Mouse (Mus musculus) heart, embryonic 14.5 days (tissue): ENCODE measurements around the gene Col25a1. TPM values are rescaled to one million over a fixed set of nuclear protein-coding genes. Genes with fewer than 3 reads are reported as not detected.

Experiments
- ATAC-seq: fragments of 200-750 bp; cut with Nextera tagmentation; 2 replicates; pipeline ENCODE4 v1.8.0; 2017; ENCODE audit warnings: low read depth, moderate TSS enrichment; ENCODE audit not compliant: insufficient number of reproducible peaks, insufficient read depth, low FRiP score
- H3K27ac ChIP-seq, 2 experiments: fragments of 200-500 bp in 1 of 2; fragments of 300-500 bp in 1 of 2; sonication (generic) in 1 of 2; replicated peaks in 1 of 2; 2 replicates each; pipeline ENCODE4 v1.5.1; 2012 to 2014; ENCODE audit warnings: low read depth in 2 of 2, low read length in 2 of 2, control low read depth in 1 of 2, mild to moderate bottlenecking in 1 of 2, mixed read lengths in 1 of 2; ENCODE audit not compliant: control insufficient read depth in 1 of 2, insufficient read depth in 1 of 2
- H3K27me3 ChIP-seq: fragments of 300-500 bp; sonication (generic); 2 replicates; pipeline ENCODE4 v1.6.1; 2014; ENCODE audit warnings: mild to moderate bottlenecking, low read length, control low read depth; ENCODE audit not compliant: control insufficient read depth, insufficient read depth
- H3K36me3 ChIP-seq: fragments of 300-500 bp; sonication (generic); 2 replicates; pipeline ENCODE4 v1.6.1; 2014; ENCODE audit warnings: mild to moderate bottlenecking, control low read depth, low read length, mixed read lengths; ENCODE audit not compliant: control insufficient read depth, insufficient read depth
- H3K4me1 ChIP-seq, 2 experiments: fragments of 200-500 bp in 1 of 2; fragments of 300-500 bp in 1 of 2; sonication (generic) in 1 of 2; 2 replicates each; pipeline ENCODE4 v1.6.1; 2012 to 2014; ENCODE audit warnings: low read length in 2 of 2, control low read depth in 1 of 2, mixed read lengths in 1 of 2; ENCODE audit not compliant: control insufficient read depth in 2 of 2, insufficient read depth in 2 of 2
- H3K4me2 ChIP-seq: fragments of 300-500 bp; sonication (generic); 2 replicates; pipeline ENCODE4 v1.6.1; 2014; ENCODE audit warnings: mild to moderate bottlenecking, low read length
- H3K4me3 ChIP-seq, 2 experiments: fragments of 200-500 bp in 1 of 2; fragments of 300-500 bp in 1 of 2; sonication (generic) in 1 of 2; 2 replicates each; pipeline ENCODE4 v1.5.1; 2012 to 2014; ENCODE audit warnings: low read length in 2 of 2, mild to moderate bottlenecking in 2 of 2, control low read depth in 1 of 2, low read depth in 1 of 2, moderate library complexity in 1 of 2; ENCODE audit not compliant: control insufficient read depth in 1 of 2, insufficient read depth in 1 of 2
- H3K9ac ChIP-seq: fragments of 300-500 bp; sonication (generic); 2 replicates; pipeline ENCODE4 v1.6.1; 2014; ENCODE audit warnings: mild to moderate bottlenecking, low read length
- H3K9me3 ChIP-seq: fragments of 300-500 bp; sonication (generic); 2 replicates; pipeline ENCODE4 v1.6.1; 2016; ENCODE audit warnings: low read length, control low read depth; ENCODE audit not compliant: control insufficient read depth
- WGBS: fragments of 180-500 bp; shearing (Covaris S2); extraction: QIAGEN DNeasy Blood & Tissue Kit; methylation state at CpG from one replicate; pipeline ENCODE4 v1.1.7; 2014; 5-methylcytosine and 5-hydroxymethylcytosine counted together
- polyA plus RNA-seq: library from polyadenylated mRNA; unstranded; fragments of >200 nt; fragmentation: Nextera tagmentation; extraction: Ambion mirVana; gene quantifications from 2 replicates; pipeline ENCODE4 v1.2.1, GENCODE M21; 2014

Gene Col25a1
- polyA plus RNA-seq, 1 experiment from 2014 or later: 2.3 TPM

- Histone ChIP-seq H3K36me3 (no peaks in the 10 kb centered on the region), H3K4me2 (no peak overlapping the region), H3K4me3 (no peak overlapping the region), H3K27ac (no peak overlapping the region), H3K4me1 (no peaks in the 10 kb centered on the region), H3K9me3 (no peaks in the 10 kb centered on the region), H3K9ac (no peak overlapping the region), H3K27me3 (no peaks in the 10 kb centered on the region)
- no peak for ATAC-seq
- 33% methylated on average over 5 of the region's 5 CpGs for WGBS
Observed at GRCm38 (mm10) chr3:130095160-130095781, 36.0 kb upstream of the Col25a1 start.

DNA sequence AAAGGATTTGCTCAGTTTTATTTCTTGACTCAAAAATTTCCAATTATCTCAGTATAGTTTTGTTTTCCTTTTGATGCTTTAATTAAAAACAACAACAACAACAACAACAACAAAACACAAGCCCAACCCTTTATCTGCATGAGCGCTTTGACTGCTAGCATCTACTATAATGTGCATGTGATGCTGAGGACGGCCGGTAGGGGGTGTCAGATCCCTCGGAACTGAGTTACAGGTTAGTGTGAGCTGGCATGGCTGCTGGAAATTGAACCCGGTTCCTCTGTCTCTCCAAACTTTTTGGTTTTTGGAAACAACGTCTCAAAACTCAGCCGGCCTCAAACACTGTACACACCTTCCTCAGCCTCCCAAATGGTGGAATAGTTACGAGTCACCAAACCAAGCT, 27.8 kb upstream of the Col25a1 start:
- 74% methylated on average over 8 of the region's 8 CpGs for WGBS
- Histone ChIP-seq H3K36me3 (no peaks in the 10 kb centered on the region), H3K9ac (no peak overlapping the region), H3K4me2 (no peak overlapping the region), H3K4me1 (0 out of 4 replicates have a peak, but pooled peaks cover 0 to 2% of the 10 kb centered on the region in 2 experiments), H3K27ac (no peak overlapping the region), H3K4me3 (no peak overlapping the region), H3K9me3 (no peaks in the 10 kb centered on the region), H3K27me3 (no peaks in the 10 kb centered on the region)
- no peak for ATAC-seq

- no peak for ATAC-seq
- no peaks in the 10 kb centered on the region for H3K9me3 ChIP-seq
- no peak overlapping the region for H3K4me2 ChIP-seq
- no peaks in the 10 kb centered on the region for H3K27me3 ChIP-seq
- no peaks in the 10 kb centered on the region for H3K36me3 ChIP-seq
- WGBS: 54% methylated on average over 9 of the region's 9 CpGs
- 0 out of 4 replicates have a peak, but pooled peaks cover 0 to 3% of the 10 kb centered on the region in 2 experiments for H3K4me1 ChIP-seq
- H3K27ac ChIP-seq: no peak overlapping the region
- no peak overlapping the region for H3K4me3 ChIP-seq
- no peak overlapping the region for H3K9ac ChIP-seq
Observed at GRCm38 (mm10) chr3:130104471-130104870, 26.8 kb upstream of the Col25a1 start.

- no peak overlapping the region for H3K4me3 ChIP-seq
- no peaks in the 10 kb centered on the region for H3K36me3 ChIP-seq
- H3K4me1 ChIP-seq: peaks cover 2 to 5% of the 10 kb centered on the region in 2 experiments; a peak in 1 of 4 replicates
- H3K9me3 ChIP-seq: no peaks in the 10 kb centered on the region
- WGBS: 35% methylated on average over 6 of the region's 6 CpGs
- no peak for ATAC-seq
- H3K27ac ChIP-seq: peak overlapping the region in 1 of 2 experiments; percentile 16; a peak in 1 of 4 replicates
- H3K9ac ChIP-seq: no peak overlapping the region
- no peak overlapping the region for H3K4me2 ChIP-seq
- no peaks in the 10 kb centered on the region for H3K27me3 ChIP-seq
Observed at GRCm38 (mm10) chr3:130116886-130117285, 14.4 kb upstream of the Col25a1 start.

DNA sequence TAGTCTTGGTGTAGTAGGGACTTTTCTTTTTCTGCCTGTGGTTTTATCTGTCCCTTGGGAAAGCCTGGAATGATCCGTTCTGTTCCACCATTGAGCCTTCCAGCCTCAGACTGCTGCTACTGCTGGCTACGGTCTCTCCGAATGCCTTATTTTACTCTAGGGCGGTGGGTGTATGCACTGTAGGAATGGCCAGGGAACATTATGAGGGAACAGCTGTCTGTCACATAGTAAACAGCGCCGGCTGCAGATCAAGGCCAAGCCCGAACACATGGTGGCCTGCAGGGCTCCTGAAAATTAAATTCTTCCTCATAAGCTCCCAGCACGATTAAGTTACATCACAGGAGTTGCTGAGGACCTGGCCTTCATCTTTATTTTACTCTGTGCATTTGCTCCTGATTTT, 3.5 kb upstream of the Col25a1 start:
- Histone ChIP-seq H3K4me3 (no peak overlapping the region), H3K27me3 (no peaks in the 10 kb centered on the region), H3K27ac (no peak overlapping the region), H3K4me1 (no peaks in the 10 kb centered on the region), H3K36me3 (no peaks in the 10 kb centered on the region), H3K9me3 (no peaks in the 10 kb centered on the region), H3K4me2 (no peak overlapping the region), H3K9ac (no peak overlapping the region)
- ATAC-seq: no peak
- WGBS: 88% methylated on average over 8 of the region's 8 CpGs

DNA sequence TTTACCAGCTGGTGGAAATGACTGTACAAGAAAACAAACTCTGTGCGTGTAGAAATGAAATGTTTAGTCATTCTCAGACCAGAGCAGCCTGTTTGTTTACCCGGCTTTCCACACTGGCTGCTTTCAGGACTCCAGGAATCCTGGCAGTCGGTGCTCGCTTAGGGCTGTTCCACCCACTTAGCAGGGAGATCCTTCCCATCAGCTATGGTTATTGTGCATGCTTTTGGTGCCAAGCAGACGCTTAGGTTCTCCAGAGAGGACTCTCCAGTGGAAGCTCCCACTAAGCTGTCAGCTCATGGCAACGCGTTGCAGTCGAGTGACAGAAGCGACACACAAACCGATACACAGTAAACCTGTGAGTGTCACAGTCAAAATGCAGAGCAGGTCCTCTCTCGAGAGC, 2.7 kb upstream of the Col25a1 start:
- ATAC-seq: no peak
- Histone ChIP-seq H3K9ac (no peak overlapping the region), H3K27me3 (no peaks in the 10 kb centered on the region), H3K9me3 (no peaks in the 10 kb centered on the region), H3K4me3 (no peak overlapping the region), H3K4me1 (no peaks in the 10 kb centered on the region), H3K27ac (no peak overlapping the region), H3K4me2 (no peak overlapping the region), H3K36me3 (no peaks in the 10 kb centered on the region)
- WGBS: 72% methylated on average over 11 of the region's 11 CpGs

- Histone ChIP-seq H3K36me3 (no peaks in the 10 kb centered on the region), H3K4me3 (no peak overlapping the region), H3K27ac (no peak overlapping the region), H3K9ac (no peak overlapping the region), H3K4me1 (no peaks in the 10 kb centered on the region), H3K27me3 (no peaks in the 10 kb centered on the region), H3K4me2 (no peak overlapping the region), H3K9me3 (no peaks in the 10 kb centered on the region)
- 52% methylated on average over 10 of the region's 10 CpGs for WGBS
- ATAC-seq: no peak
Observed at GRCm38 (mm10) chr3:130129635-130130206, 1.6 kb upstream of the Col25a1 start.

DNA sequence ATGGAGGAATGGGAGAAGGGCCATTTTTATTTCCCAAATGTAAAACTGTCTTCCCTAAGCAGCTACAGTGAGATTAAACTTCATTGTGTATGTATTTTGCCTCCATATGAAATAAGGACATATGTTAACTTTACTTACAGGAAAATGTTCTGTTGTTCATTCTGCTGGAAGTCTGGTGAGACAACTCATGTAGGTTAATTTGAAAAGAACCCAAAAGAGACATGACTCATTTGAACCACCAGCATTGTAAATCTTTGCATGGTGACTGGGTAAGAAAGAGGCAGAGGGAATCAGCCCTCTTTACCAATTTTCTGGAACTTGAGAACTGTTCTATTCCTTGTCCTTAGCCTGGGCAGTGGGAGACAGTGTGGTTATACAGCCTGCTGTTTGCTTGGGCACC, 5.9 kb downstream of the Col25a1 start:
- H3K27ac ChIP-seq: no peak overlapping the region
- H3K9me3 ChIP-seq: 0 out of 2 replicates have a peak, but pooled peaks cover 2% of the 10 kb centered on the region
- H3K9ac ChIP-seq: no peak overlapping the region
- H3K4me3 ChIP-seq: no peak overlapping the region
- H3K27me3 ChIP-seq: no peaks in the 10 kb centered on the region
- no peak overlapping the region for H3K4me2 ChIP-seq
- no peaks in the 10 kb centered on the region for H3K36me3 ChIP-seq
- H3K4me1 ChIP-seq: no peaks in the 10 kb centered on the region
- ATAC-seq: no peak
